Mouse (Mus musculus) spleen, adult 2 months (tissue): ENCODE data around the gene Krtap5-4.

Experiments
- CTCF ChIP-seq: fragments of 200-500 bp; IDR thresholded peaks from 2 replicates; pipeline ENCODE4 v1.5.1; 2011; ENCODE audit warnings: mild to moderate bottlenecking, inconsistent platforms; ENCODE audit not compliant: insufficient read depth, insufficient read length, insufficient replicate concordance; ENCODE audit errors: extremely low read depth
- POLR2A ChIP-seq: fragments of 200-500 bp; IDR thresholded peaks from 2 replicates; pipeline ENCODE4 v1.6.1; 2011; ENCODE audit warnings: low read depth, low read length, inconsistent platforms

DNA sequence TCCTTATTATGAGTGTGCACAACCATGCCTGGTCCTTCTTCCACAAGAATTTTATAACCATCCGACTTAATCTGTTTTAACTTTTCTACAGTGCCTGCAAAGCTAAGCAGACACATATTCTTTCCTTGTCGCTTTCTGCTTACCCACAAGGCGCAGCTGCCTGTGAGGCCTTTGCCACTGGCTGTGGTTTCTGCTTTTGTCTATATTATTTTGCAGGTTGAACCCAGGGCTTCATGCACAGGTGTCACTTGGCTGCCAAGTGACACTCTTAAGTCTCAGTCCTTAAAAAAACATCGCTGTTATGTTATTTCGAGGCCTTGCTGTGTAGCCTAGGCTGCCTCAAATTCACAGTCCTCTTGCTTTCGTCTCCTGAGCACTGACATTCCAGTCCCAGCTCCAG is 19.3 kb downstream of the Krtap5-4 start:
- TF ChIP-seq CTCF (no peak), POLR2A (no peak)
